Mouse (Mus musculus) heart, postnatal 0 days (tissue): ENCODE results near the gene Ccdc169. TPM values are rescaled to one million over a fixed set of nuclear protein-coding genes. Genes with fewer than 3 reads are reported as not detected.
"Not testable (repeated sequence)": the region's sequence is repeated elsewhere in the genome, so short reads cannot be mapped to it uniquely, and the experiment has no call there.

ENCODE experiments used
- ATAC-seq: fragments of 200-750 bp; cut with Nextera tagmentation; 2 replicates; pipeline ENCODE4 v1.8.0; 2017; ENCODE audit warnings: low read depth, moderate number of reproducible peaks, moderate library complexity; ENCODE audit not compliant: insufficient read depth
- DNase-seq: peaks from one replicate; pipeline ENCODE4 v3.0.0-alpha.2; 2016; ENCODE audit warnings: low spot score
- H3K27ac ChIP-seq: fragments of 300-500 bp; sonication (generic); 2 replicates; pipeline ENCODE4 v1.5.1; 2014; ENCODE audit warnings: low read depth, mild to moderate bottlenecking
- H3K27me3 ChIP-seq: fragments of 300-500 bp; sonication (generic); 2 replicates; pipeline ENCODE4 v1.6.1; 2014; ENCODE audit warnings: low read length, mixed read lengths; ENCODE audit not compliant: control insufficient read depth, insufficient read depth
- H3K36me3 ChIP-seq: fragments of 300-500 bp; sonication (generic); replicated peaks from 2 replicates; pipeline ENCODE4 v1.6.1; 2014; ENCODE audit warnings: low read length, mixed read lengths; ENCODE audit not compliant: control insufficient read depth, insufficient read depth
- H3K4me1 ChIP-seq: fragments of 300-500 bp; sonication (generic); 2 replicates; pipeline ENCODE4 v1.6.1; 2014; ENCODE audit warnings: antibody characterized with exemption; ENCODE audit not compliant: control insufficient read depth, insufficient read depth
- H3K4me2 ChIP-seq: fragments of 300-500 bp; sonication (generic); 2 replicates; pipeline ENCODE4 v1.6.1; 2014; ENCODE audit warnings: low read depth, mild to moderate bottlenecking, low read length, moderate library complexity
- H3K4me3 ChIP-seq: fragments of 300-500 bp; sonication (generic); 2 replicates; pipeline ENCODE4 v1.5.1; 2014; ENCODE audit warnings: low read depth, low read length
- H3K9ac ChIP-seq: fragments of 300-500 bp; sonication (generic); replicated peaks from 2 replicates; pipeline ENCODE4 v1.6.1; 2014; ENCODE audit warnings: low read depth, low read length, mixed read lengths
- H3K9me3 ChIP-seq: fragments of 300-500 bp; sonication (generic); replicated peaks from 2 replicates; pipeline ENCODE4 v1.6.1; 2016; ENCODE audit warnings: low read length; ENCODE audit not compliant: control insufficient read depth
- CTCF ChIP-seq: IDR thresholded peaks from 2 replicates; pipeline ENCODE4 v1.5.1; 2016; ENCODE audit warnings: antibody characterized with exemption, control low read depth, low read depth
- EP300 ChIP-seq: IDR thresholded peaks from 2 replicates; pipeline ENCODE4 v1.6.1; 2016; ENCODE audit warnings: antibody characterized with exemption, low read depth
- WGBS: fragments of 180-500 bp; shearing (Covaris S2); extraction: QIAGEN DNeasy Blood & Tissue Kit; methylation state at CpG from one replicate; pipeline ENCODE4 v1.1.7; 2014; 5-methylcytosine and 5-hydroxymethylcytosine counted together
- polyA plus RNA-seq: library from polyadenylated mRNA; unstranded; fragments of >200 nt; fragmentation: Nextera tagmentation; extraction: Ambion mirVana; gene quantifications from 2 replicates; pipeline ENCODE4 v1.2.1, GENCODE M21; 2015
- total RNA-seq: library from RNA; depleted of rRNA; stranded (reverse); fragments of >200 nt; gene quantifications from 2 replicates; pipeline ENCODE4 v1.2.3, GENCODE M21; 2014; ENCODE audit warnings: low replicate concordance

Ccdc169 gene
- total and polyA plus RNA-seq, 2 experiments from 2014 or later: not detected

GRCm38 (mm10) chr3:55181766-55182165, 44.6 kb downstream of the Ccdc169 start, which contains the start of gene Sohlh2:
Sohlh2 (plus strand) TSS chr3:55182028.
- Histone ChIP-seq H3K36me3 (no peaks in the 10 kb centered on the region), H3K4me1 (no peaks in the 10 kb centered on the region), H3K27ac (no peak within 1 kb of the TSS), H3K9ac (no peak within 1 kb of the TSS), H3K27me3 (no peaks in the 10 kb centered on the region), H3K9me3 (no peaks in the 10 kb centered on the region), H3K4me3 (no peak within 1 kb of the TSS), H3K4me2 (no peak within 1 kb of the TSS)
- TF ChIP-seq EP300 (no peak), CTCF (no peak)
- 93% methylated on average over 22 of the region's 22 CpGs for WGBS
- ATAC-seq: no peak
- no peak for DNase-seq

- ATAC-seq (no peak), DNase-seq (no peak)
- Histone ChIP-seq H3K36me3 (no peaks in the 10 kb centered on the region), H3K9ac (no peak overlapping the region), H3K27ac (no peak overlapping the region), H3K9me3 (no peaks in the 10 kb centered on the region), H3K4me1 (no peaks in the 10 kb centered on the region), H3K4me2 (no peak overlapping the region), H3K27me3 (no peaks in the 10 kb centered on the region), H3K4me3 (no peak overlapping the region)
- no peak for TF ChIP-seq CTCF
- TF ChIP-seq EP300: no peak
- 82% methylated on average over 4 of the region's 4 CpGs for WGBS
These were observed 54.5 kb downstream of the Ccdc169 start for GRCm38 (mm10) chr3:55191668-55192067.

- H3K4me3 ChIP-seq: no peak overlapping the region
- H3K27ac ChIP-seq: no peak overlapping the region
- DNase-seq (no peak), ATAC-seq (no peak)
- H3K9ac ChIP-seq: no peak overlapping the region
- H3K4me2 ChIP-seq: no peak overlapping the region
- TF ChIP-seq EP300 (no peak), CTCF (no peak)
- H3K36me3 ChIP-seq: no peaks in the 10 kb centered on the region
- H3K27me3 ChIP-seq: no peaks in the 10 kb centered on the region
- 38% methylated on average over 2 of the region's 2 CpGs for WGBS
- H3K4me1 ChIP-seq: no peaks in the 10 kb centered on the region
- no peaks in the 10 kb centered on the region for H3K9me3 ChIP-seq
These were observed 56.2 kb downstream of the Ccdc169 start for GRCm38 (mm10) chr3:55193351-55193750.

- no peak for ATAC-seq
- no peak for DNase-seq
- Histone ChIP-seq H3K9ac (no peak overlapping the region), H3K36me3 (no peaks in the 10 kb centered on the region), H3K4me1 (no peaks in the 10 kb centered on the region), H3K27me3 (no peaks in the 10 kb centered on the region), H3K4me2 (no peak overlapping the region), H3K27ac (no peak overlapping the region), H3K4me3 (no peak overlapping the region), H3K9me3 (no peaks in the 10 kb centered on the region)
- TF ChIP-seq CTCF: no peak
- no peak for TF ChIP-seq EP300
- 75% methylated on average over 8 of the region's 8 CpGs for WGBS
These were observed 57.7 kb downstream of the Ccdc169 start for GRCm38 (mm10) chr3:55194792-55195191.

- no peak for TF ChIP-seq CTCF
- TF ChIP-seq EP300: no peak
- Histone ChIP-seq H3K36me3 (no peaks in the 10 kb centered on the region), H3K9ac (no peak overlapping the region), H3K27me3 (no peaks in the 10 kb centered on the region), H3K4me3 (no peak overlapping the region), H3K4me2 (no peak overlapping the region), H3K4me1 (no peaks in the 10 kb centered on the region), H3K9me3 (no peaks in the 10 kb centered on the region), H3K27ac (no peak overlapping the region)
- WGBS: 65% methylated on average over 5 of the region's 5 CpGs
- ATAC-seq (no peak), DNase-seq (no peak)
These were observed 58.6 kb downstream of the Ccdc169 start for GRCm38 (mm10) chr3:55195581-55196327.

- TF ChIP-seq EP300 (no peak), CTCF (no peak)
These were observed 59.2 kb downstream of the Ccdc169 start for GRCm38 (mm10) chr3:55196328-55196710.

GRCm38 (mm10) chr3:55203621-55204020, 66.5 kb downstream of the Ccdc169 start:
- not testable (repeated sequence) for H3K4me2 ChIP-seq, H3K9me3 ChIP-seq, H3K36me3 ChIP-seq, ATAC-seq, H3K4me1 ChIP-seq, DNase-seq, H3K4me3 ChIP-seq, H3K27ac ChIP-seq, H3K27me3 ChIP-seq, H3K9ac ChIP-seq
- 90% methylated on average over 11 of the region's 11 CpGs for WGBS

More at GRCm38 (mm10) chr3:55196328-55196710, 59.2 kb downstream of the Ccdc169 start:
- no peaks in the 10 kb centered on the region for H3K36me3 ChIP-seq
- DNase-seq (no peak), ATAC-seq (no peak)
- H3K4me2 ChIP-seq: no peak overlapping the region
- H3K4me1 ChIP-seq: no peaks in the 10 kb centered on the region
- no peak overlapping the region for H3K9ac ChIP-seq
- H3K27me3 ChIP-seq: no peaks in the 10 kb centered on the region
- no peak overlapping the region for H3K27ac ChIP-seq
- H3K4me3 ChIP-seq: no peak overlapping the region
- no peaks in the 10 kb centered on the region for H3K9me3 ChIP-seq
- WGBS: 87% methylated on average over 2 of the region's 2 CpGs
